Mouse (Mus musculus) heart, postnatal 0 days (tissue): Measurements from ENCODE around the gene Acadvl. TPM values are rescaled to one million over a fixed set of nuclear protein-coding genes. Genes with fewer than 3 reads are reported as not detected.

Source experiments
- ATAC-seq: fragments of 200-750 bp; cut with Nextera tagmentation; 2 replicates; pipeline ENCODE4 v1.8.0; 2017; ENCODE audit warnings: low read depth, moderate number of reproducible peaks, moderate library complexity; ENCODE audit not compliant: insufficient read depth
- DNase-seq: peaks from one replicate; pipeline ENCODE4 v3.0.0-alpha.2; 2016; ENCODE audit warnings: low spot score
- H3K27ac ChIP-seq: fragments of 300-500 bp; sonication (generic); 2 replicates; pipeline ENCODE4 v1.5.1; 2014; ENCODE audit warnings: low read depth, mild to moderate bottlenecking
- H3K27me3 ChIP-seq: fragments of 300-500 bp; sonication (generic); 2 replicates; pipeline ENCODE4 v1.6.1; 2014; ENCODE audit warnings: low read length, mixed read lengths; ENCODE audit not compliant: control insufficient read depth, insufficient read depth
- H3K36me3 ChIP-seq: fragments of 300-500 bp; sonication (generic); replicated peaks from 2 replicates; pipeline ENCODE4 v1.6.1; 2014; ENCODE audit warnings: low read length, mixed read lengths; ENCODE audit not compliant: control insufficient read depth, insufficient read depth
- H3K4me1 ChIP-seq: fragments of 300-500 bp; sonication (generic); 2 replicates; pipeline ENCODE4 v1.6.1; 2014; ENCODE audit warnings: antibody characterized with exemption; ENCODE audit not compliant: control insufficient read depth, insufficient read depth
- H3K4me2 ChIP-seq: fragments of 300-500 bp; sonication (generic); 2 replicates; pipeline ENCODE4 v1.6.1; 2014; ENCODE audit warnings: low read depth, mild to moderate bottlenecking, low read length, moderate library complexity
- H3K4me3 ChIP-seq: fragments of 300-500 bp; sonication (generic); 2 replicates; pipeline ENCODE4 v1.5.1; 2014; ENCODE audit warnings: low read depth, low read length
- H3K9ac ChIP-seq: fragments of 300-500 bp; sonication (generic); replicated peaks from 2 replicates; pipeline ENCODE4 v1.6.1; 2014; ENCODE audit warnings: low read depth, low read length, mixed read lengths
- H3K9me3 ChIP-seq: fragments of 300-500 bp; sonication (generic); replicated peaks from 2 replicates; pipeline ENCODE4 v1.6.1; 2016; ENCODE audit warnings: low read length; ENCODE audit not compliant: control insufficient read depth
- CTCF ChIP-seq: IDR thresholded peaks from 2 replicates; pipeline ENCODE4 v1.5.1; 2016; ENCODE audit warnings: antibody characterized with exemption, control low read depth, low read depth
- EP300 ChIP-seq: IDR thresholded peaks from 2 replicates; pipeline ENCODE4 v1.6.1; 2016; ENCODE audit warnings: antibody characterized with exemption, low read depth
- WGBS: fragments of 180-500 bp; shearing (Covaris S2); extraction: QIAGEN DNeasy Blood & Tissue Kit; methylation state at CpG from one replicate; pipeline ENCODE4 v1.1.7; 2014; 5-methylcytosine and 5-hydroxymethylcytosine counted together
- polyA plus RNA-seq: library from polyadenylated mRNA; unstranded; fragments of >200 nt; fragmentation: Nextera tagmentation; extraction: Ambion mirVana; gene quantifications from 2 replicates; pipeline ENCODE4 v1.2.1, GENCODE M21; 2015
- total RNA-seq: library from RNA; depleted of rRNA; stranded (reverse); fragments of >200 nt; gene quantifications from 2 replicates; pipeline ENCODE4 v1.2.3, GENCODE M21; 2014; ENCODE audit warnings: low replicate concordance

The Acadvl gene
- total and polyA plus RNA-seq, 2 experiments from 2014 or later = 469 to 815 TPM

DNA sequence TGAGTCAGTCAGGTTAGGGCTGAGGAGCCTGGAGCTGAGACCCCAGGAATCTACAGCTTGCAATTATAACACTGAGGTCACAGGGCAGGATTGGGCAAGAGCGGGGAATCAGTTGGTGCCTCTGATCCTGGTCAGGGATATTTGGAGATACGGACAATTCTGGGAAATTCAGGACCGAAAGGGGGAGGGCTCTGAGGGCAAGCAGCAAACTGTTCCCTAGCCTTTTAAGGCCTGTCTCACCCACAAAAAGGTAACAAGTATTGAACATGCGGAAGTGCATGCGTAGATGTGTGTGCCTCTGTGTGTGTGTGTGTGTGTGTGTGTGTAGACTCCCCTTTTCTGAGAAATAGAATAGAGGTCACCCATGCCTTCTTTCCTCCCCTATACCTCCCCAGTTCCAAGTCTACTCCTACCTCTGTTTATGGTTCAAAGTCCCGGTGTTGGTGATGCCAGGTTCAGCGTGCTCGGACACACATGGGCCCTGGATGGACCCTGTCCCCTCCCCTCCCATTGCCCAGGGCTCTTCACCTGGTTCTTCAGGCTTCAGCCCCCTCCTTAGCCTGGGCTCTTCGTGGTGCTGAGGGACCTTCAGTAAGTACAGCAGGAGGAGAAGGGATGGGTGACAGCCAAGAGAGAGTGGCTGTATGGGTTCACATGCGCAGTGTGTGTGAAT, 38.8 kb upstream of the Acadvl start, which contains the start of gene Asgr1:
TSS of gene Asgr1 (plus strand) at position 188 of the 673 bp plus-strand sequence.
- no peaks in the 10 kb centered on the region for H3K36me3 ChIP-seq
- no peak for ATAC-seq
- H3K4me3 ChIP-seq = no peak within 1 kb of the TSS
- H3K9ac ChIP-seq = no peak within 1 kb of the TSS
- no peak within 1 kb of the TSS for H3K4me2 ChIP-seq
- no peak for DNase-seq
- H3K27ac ChIP-seq = no peak within 1 kb of the TSS
- no peaks in the 10 kb centered on the region for H3K9me3 ChIP-seq
- WGBS = 85% methylated on average over 10 of the region's 10 CpGs
- TF ChIP-seq CTCF = no peak
- TF ChIP-seq EP300 = no peak
- no peaks in the 10 kb centered on the region for H3K27me3 ChIP-seq
- H3K4me1 ChIP-seq = no peaks in the 10 kb centered on the region

DNA sequence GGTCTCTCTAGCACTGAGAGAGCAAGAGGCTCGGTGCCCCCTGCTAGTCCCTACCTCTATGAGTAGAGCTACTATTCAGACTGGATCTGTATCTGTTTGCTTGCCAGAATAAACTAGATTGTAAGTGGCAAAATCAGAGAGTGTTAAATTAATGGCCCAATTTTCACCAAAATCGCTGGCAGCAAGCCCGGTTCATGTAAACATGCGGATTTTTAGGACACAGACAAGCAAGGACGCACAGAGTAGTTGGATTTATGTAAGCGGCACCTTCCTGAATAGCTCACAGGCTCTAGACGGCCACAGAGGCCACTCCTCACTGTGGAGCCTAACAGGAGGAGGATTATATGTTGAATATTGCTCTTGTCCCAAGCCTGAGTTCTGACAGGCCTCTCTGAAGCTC, 37.9 kb upstream of the Acadvl start:
- no peak overlapping the region for H3K4me3 ChIP-seq
- ATAC-seq = no peak
- TF ChIP-seq EP300 = no peak
- no peak for TF ChIP-seq CTCF
- 69% methylated on average over 7 of the region's 7 CpGs for WGBS
- H3K27me3 ChIP-seq = no peaks in the 10 kb centered on the region
- H3K36me3 ChIP-seq = no peaks in the 10 kb centered on the region
- H3K4me1 ChIP-seq = no peaks in the 10 kb centered on the region
- no peak overlapping the region for H3K9ac ChIP-seq
- H3K27ac ChIP-seq = no peak overlapping the region
- DNase-seq = no peak
- no peak overlapping the region for H3K4me2 ChIP-seq
- no peaks in the 10 kb centered on the region for H3K9me3 ChIP-seq

DNA sequence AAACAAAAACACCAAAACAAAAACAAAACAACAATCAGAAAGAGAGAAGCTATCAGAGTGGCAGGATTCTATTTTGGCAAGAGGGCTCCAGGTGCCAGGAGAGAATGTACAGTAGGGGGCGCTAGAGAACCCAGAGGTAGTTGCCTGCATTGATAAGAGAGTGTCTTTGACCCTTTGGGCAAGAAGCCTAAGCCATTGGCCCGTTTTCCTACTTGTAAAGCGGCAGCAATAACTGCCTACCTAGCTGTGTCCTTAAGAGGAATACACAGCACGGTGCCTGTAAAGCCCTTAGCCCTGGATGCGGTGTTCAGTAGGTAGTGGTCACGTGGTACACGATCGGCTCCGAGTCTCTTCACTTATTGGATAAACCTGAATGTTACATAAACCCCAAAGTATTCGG, 34.6 kb upstream of the Acadvl start:
- ATAC-seq (no peak), DNase-seq (no peak)
- H3K27ac ChIP-seq = no peak overlapping the region
- no peaks in the 10 kb centered on the region for H3K36me3 ChIP-seq
- no peak overlapping the region for H3K4me2 ChIP-seq
- WGBS = 48% methylated on average over 10 of the region's 10 CpGs
- H3K4me1 ChIP-seq = no peaks in the 10 kb centered on the region
- TF ChIP-seq CTCF = no peak
- TF ChIP-seq EP300 = no peak
- no peak overlapping the region for H3K9ac ChIP-seq
- no peaks in the 10 kb centered on the region for H3K27me3 ChIP-seq
- H3K9me3 ChIP-seq = no peaks in the 10 kb centered on the region
- H3K4me3 ChIP-seq = no peak overlapping the region

DNA sequence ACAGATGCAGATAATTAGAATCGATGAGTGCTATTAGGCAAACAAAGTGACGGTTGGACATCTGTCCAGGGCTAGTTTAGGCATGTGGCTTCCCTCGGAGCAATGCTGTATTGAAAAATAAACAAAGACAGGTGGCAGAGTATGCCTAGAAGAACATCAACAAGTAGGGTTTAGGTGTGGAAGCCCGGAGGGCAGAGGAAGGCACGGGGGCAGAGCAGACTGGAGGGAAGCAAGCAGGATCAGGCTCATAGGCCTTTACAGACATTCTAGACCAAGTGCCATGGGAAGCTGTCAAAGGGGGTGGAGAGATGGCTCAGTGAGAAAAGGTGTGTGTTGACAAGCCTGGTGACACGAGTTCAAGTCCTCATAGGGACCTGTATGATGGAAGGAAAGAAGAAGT, 34.2 kb upstream of the Acadvl start:
- Histone ChIP-seq H3K27ac (no peak overlapping the region), H3K4me2 (no peak overlapping the region), H3K9me3 (no peaks in the 10 kb centered on the region), H3K4me1 (no peaks in the 10 kb centered on the region), H3K36me3 (no peaks in the 10 kb centered on the region), H3K27me3 (no peaks in the 10 kb centered on the region), H3K4me3 (no peak overlapping the region), H3K9ac (no peak overlapping the region)
- WGBS = 73% methylated on average over 6 of the region's 6 CpGs
- DNase-seq = no peak
- no peak for ATAC-seq
- no peak for TF ChIP-seq EP300
- no peak for TF ChIP-seq CTCF

DNA sequence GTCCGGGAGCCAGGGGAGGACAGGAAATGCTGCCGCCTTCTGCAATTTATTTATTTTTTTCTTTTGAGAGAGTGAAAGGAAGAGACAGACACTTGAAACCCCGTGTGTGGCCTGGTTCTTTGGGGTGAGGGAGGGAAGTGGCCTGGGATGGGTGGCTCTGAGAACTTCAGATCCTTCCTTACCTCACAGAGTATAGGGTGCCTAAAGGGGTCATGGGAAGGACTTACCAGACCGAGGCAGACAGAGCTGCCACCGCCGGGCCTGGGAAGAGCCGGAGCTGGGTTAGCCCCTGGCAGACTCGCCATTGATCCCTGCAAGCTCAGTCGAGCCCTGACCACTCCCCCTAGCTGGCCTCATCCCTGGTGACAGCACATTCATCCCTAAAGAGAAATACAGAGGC, 30.2 kb upstream of the Acadvl start:
- Histone ChIP-seq H3K27me3 (no peaks in the 10 kb centered on the region), H3K4me3 (no peak overlapping the region), H3K4me2 (no peak overlapping the region), H3K27ac (no peak overlapping the region), H3K36me3 (no peaks in the 10 kb centered on the region), H3K4me1 (no peaks in the 10 kb centered on the region), H3K9ac (no peak overlapping the region), H3K9me3 (no peaks in the 10 kb centered on the region)
- WGBS = 51% methylated on average over 9 of the region's 9 CpGs
- DNase-seq = no peak
- ATAC-seq = no peak
- TF ChIP-seq EP300 = no peak
- TF ChIP-seq CTCF = no peak

DNA sequence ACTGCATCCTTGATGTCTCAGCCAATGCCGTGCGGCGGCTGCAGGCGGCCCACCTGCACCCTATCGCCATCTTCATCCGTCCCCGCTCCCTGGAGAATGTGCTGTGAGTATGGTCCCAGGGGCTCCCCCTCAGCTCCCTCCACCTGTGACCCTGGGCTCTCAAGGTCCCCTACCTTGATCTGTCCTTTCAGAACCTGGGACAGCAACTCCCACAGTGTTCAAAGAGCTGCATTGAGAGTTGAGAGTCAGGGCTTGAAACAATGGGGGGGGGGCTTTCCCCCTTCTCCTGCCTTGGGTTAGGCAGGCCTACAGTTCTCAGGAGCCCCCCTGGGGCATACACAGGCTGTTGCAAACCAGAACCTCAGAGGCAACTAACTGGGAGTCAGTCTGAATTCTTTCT, 28.5 kb upstream of the Acadvl start:
- no peaks in the 10 kb centered on the region for H3K36me3 ChIP-seq
- H3K9ac ChIP-seq = no peak overlapping the region
- no peak for DNase-seq
- TF ChIP-seq CTCF (no peak), EP300 (no peak)
- no peak overlapping the region for H3K4me2 ChIP-seq
- no peak overlapping the region for H3K4me3 ChIP-seq
- ATAC-seq = no peak
- no peaks in the 10 kb centered on the region for H3K9me3 ChIP-seq
- H3K27ac ChIP-seq = no peak overlapping the region
- no peaks in the 10 kb centered on the region for H3K4me1 ChIP-seq
- no peaks in the 10 kb centered on the region for H3K27me3 ChIP-seq
- WGBS = 83% methylated on average over 7 of the region's 7 CpGs
